Mouse (Mus musculus): ENCODE measurements around the gene Ptpn21. TPM values are rescaled to one million over a fixed set of nuclear protein-coding genes. Genes with fewer than 3 reads are reported as not detected.

The Ptpn21 gene
- total and polyA plus RNA-seq, 2 experiments from 2014 or later, result 5.4 to 16.0 TPM

- peaks cover 21% of the 10 kb centered on the region for H3K36me3 ChIP-seq (replicated peaks; ENCODE audit: control insufficient read depth, insufficient read depth, low read length)
- H3K27ac ChIP-seq (ENCODE audit: low read depth), result peak overlapping the region; percentile 80
- H3K27me3 ChIP-seq (ENCODE audit: control insufficient read depth, insufficient read depth, low read length), result no peaks in the 10 kb centered on the region
- no peak overlapping the region for H3K9ac ChIP-seq (replicated peaks; ENCODE audit: low read depth, low read length)
- H3K4me2 ChIP-seq (ENCODE audit: low read depth, low read length), result peak overlapping the region; percentile 61
- WGBS, result 8% methylated on average over 9 of the region's 9 CpGs
- DNase-seq (ENCODE audit: low spot score) (peak; percentile 91), ATAC-seq (ENCODE audit: insufficient read depth, low read depth) (peak; percentile 94)
- TF ChIP-seq EP300 (IDR thresholded peaks at IDR 0.05; ENCODE audit: low read depth) (no peak), CTCF (IDR thresholded peaks at IDR 0.05; ENCODE audit: low read depth) (peak; percentile 89)
- H3K9me3 ChIP-seq (replicated peaks; ENCODE audit: control insufficient read depth, low read length), result no peaks in the 10 kb centered on the region
- peak overlapping the region; percentile 38 for H3K4me3 ChIP-seq (ENCODE audit: low read depth, low read length)
- no peaks in the 10 kb centered on the region for H3K4me1 ChIP-seq (ENCODE audit: control insufficient read depth, insufficient read depth)
Measured at GRCm38 (mm10) chr12:98674627-98675143, 62.5 kb downstream of the Ptpn21 start.

- DNase-seq (ENCODE audit: low spot score) (no peak), ATAC-seq (ENCODE audit: insufficient read depth, low read depth) (no peak)
- no peaks in the 10 kb centered on the region for H3K9me3 ChIP-seq (replicated peaks; ENCODE audit: control insufficient read depth, low read length)
- H3K4me1 ChIP-seq (ENCODE audit: control insufficient read depth, insufficient read depth), result no peaks in the 10 kb centered on the region; the same call in 1 of the 2 replicates
- no peak overlapping the region for H3K27ac ChIP-seq (ENCODE audit: low read depth)
- H3K36me3 ChIP-seq (replicated peaks; ENCODE audit: control insufficient read depth, insufficient read depth, low read length), result peaks cover 13% of the 10 kb centered on the region
- no peak overlapping the region for H3K4me2 ChIP-seq (ENCODE audit: low read depth, low read length)
- no peaks in the 10 kb centered on the region for H3K27me3 ChIP-seq (ENCODE audit: control insufficient read depth, insufficient read depth, low read length)
- H3K9ac ChIP-seq (replicated peaks; ENCODE audit: low read depth, low read length), result no peak overlapping the region
- no peak overlapping the region for H3K4me3 ChIP-seq (ENCODE audit: low read depth, low read length)
- TF ChIP-seq CTCF (IDR thresholded peaks at IDR 0.05; ENCODE audit: low read depth) (no peak), EP300 (IDR thresholded peaks at IDR 0.05; ENCODE audit: low read depth) (no peak)
- WGBS, result 59% methylated on average over 6 of the region's 6 CpGs
Measured at GRCm38 (mm10) chr12:98673879-98674278, 63.3 kb downstream of the Ptpn21 start.

- H3K27ac ChIP-seq (ENCODE audit: low read depth), result no peak overlapping the region
- peaks cover 5% of the 10 kb centered on the region for H3K4me1 ChIP-seq (ENCODE audit: control insufficient read depth, insufficient read depth)
- no peak overlapping the region for H3K9ac ChIP-seq (replicated peaks; ENCODE audit: low read depth, low read length)
- H3K9me3 ChIP-seq (replicated peaks; ENCODE audit: control insufficient read depth, low read length), result no peaks in the 10 kb centered on the region
- H3K36me3 ChIP-seq (replicated peaks; ENCODE audit: control insufficient read depth, insufficient read depth, low read length), result no peaks in the 10 kb centered on the region
- no peak overlapping the region for H3K4me3 ChIP-seq (ENCODE audit: low read depth, low read length)
- DNase-seq (ENCODE audit: low spot score) (no peak), ATAC-seq (ENCODE audit: insufficient read depth, low read depth) (no peak)
- H3K4me2 ChIP-seq (ENCODE audit: low read depth, low read length), result no peak overlapping the region
- H3K27me3 ChIP-seq (ENCODE audit: control insufficient read depth, insufficient read depth, low read length), result no peaks in the 10 kb centered on the region
- TF ChIP-seq EP300 (IDR thresholded peaks at IDR 0.05; ENCODE audit: low read depth) (no peak), CTCF (IDR thresholded peaks at IDR 0.05; ENCODE audit: low read depth) (no peak)
- WGBS, result 66% methylated on average over 4 of the region's 4 CpGs
Measured at GRCm38 (mm10) chr12:98670429-98670828, 66.8 kb downstream of the Ptpn21 start.

GRCm38 (mm10) chr12:98669864-98670263, 67.3 kb downstream of the Ptpn21 start:
- no peak overlapping the region for H3K4me2 ChIP-seq (ENCODE audit: low read depth, low read length)
- H3K27ac ChIP-seq (ENCODE audit: low read depth), result no peak overlapping the region
- H3K4me1 ChIP-seq (ENCODE audit: control insufficient read depth, insufficient read depth), result peaks cover 5% of the 10 kb centered on the region
- H3K4me3 ChIP-seq (ENCODE audit: low read depth, low read length), result no peak overlapping the region
- 65% methylated on average over 5 of the region's 5 CpGs for WGBS
- TF ChIP-seq EP300 (IDR thresholded peaks at IDR 0.05; ENCODE audit: low read depth) (no peak), CTCF (IDR thresholded peaks at IDR 0.05; ENCODE audit: low read depth) (no peak)
- H3K9ac ChIP-seq (replicated peaks; ENCODE audit: low read depth, low read length), result no peak overlapping the region
- H3K9me3 ChIP-seq (replicated peaks; ENCODE audit: control insufficient read depth, low read length), result no peaks in the 10 kb centered on the region
- no peak for ATAC-seq (ENCODE audit: insufficient read depth, low read depth)
- H3K36me3 ChIP-seq (replicated peaks; ENCODE audit: control insufficient read depth, insufficient read depth, low read length), result 0 out of 2 replicates have a peak, but pooled peaks cover 2% of the 10 kb centered on the region
- no peaks in the 10 kb centered on the region for H3K27me3 ChIP-seq (ENCODE audit: control insufficient read depth, insufficient read depth, low read length)
- DNase-seq (ENCODE audit: low spot score), result peak; percentile 5

- Histone ChIP-seq H3K36me3 (replicated peaks; ENCODE audit: control insufficient read depth, insufficient read depth, low read length) (0 out of 2 replicates have a peak, but pooled peaks cover 7% of the 10 kb centered on the region), H3K4me1 (ENCODE audit: control insufficient read depth, insufficient read depth) (peaks cover 5% of the 10 kb centered on the region), H3K27ac (ENCODE audit: low read depth) (peak overlapping the region; percentile 43; the same call in 1 of the 2 replicates), H3K27me3 (ENCODE audit: control insufficient read depth, insufficient read depth, low read length) (no peaks in the 10 kb centered on the region), H3K9ac (replicated peaks; ENCODE audit: low read depth, low read length) (no peak overlapping the region), H3K4me3 (ENCODE audit: low read depth, low read length) (no peak overlapping the region), H3K4me2 (ENCODE audit: low read depth, low read length) (no peak overlapping the region), H3K9me3 (replicated peaks; ENCODE audit: control insufficient read depth, low read length) (no peaks in the 10 kb centered on the region)
- no peak for TF ChIP-seq EP300 (IDR thresholded peaks at IDR 0.05; ENCODE audit: low read depth)
- TF ChIP-seq CTCF (IDR thresholded peaks at IDR 0.05; ENCODE audit: low read depth), result no peak
- DNase-seq (ENCODE audit: low spot score), result peak; percentile 11
- WGBS, result 52% methylated on average over 10 of the region's 10 CpGs
- no peak for ATAC-seq (ENCODE audit: insufficient read depth, low read depth)
Measured at GRCm38 (mm10) chr12:98669086-98669485, 68.1 kb downstream of the Ptpn21 start.
